Mouse (Mus musculus) urinary bladder, postnatal 10 days (tissue): Measurements from ENCODE around the gene Rrp12.

Source experiments
- DNase-seq: peaks from one replicate; pipeline ENCODE4 v3.0.0; 2022; ENCODE audit warnings: low spot score

The Rrp12 gene

DNA sequence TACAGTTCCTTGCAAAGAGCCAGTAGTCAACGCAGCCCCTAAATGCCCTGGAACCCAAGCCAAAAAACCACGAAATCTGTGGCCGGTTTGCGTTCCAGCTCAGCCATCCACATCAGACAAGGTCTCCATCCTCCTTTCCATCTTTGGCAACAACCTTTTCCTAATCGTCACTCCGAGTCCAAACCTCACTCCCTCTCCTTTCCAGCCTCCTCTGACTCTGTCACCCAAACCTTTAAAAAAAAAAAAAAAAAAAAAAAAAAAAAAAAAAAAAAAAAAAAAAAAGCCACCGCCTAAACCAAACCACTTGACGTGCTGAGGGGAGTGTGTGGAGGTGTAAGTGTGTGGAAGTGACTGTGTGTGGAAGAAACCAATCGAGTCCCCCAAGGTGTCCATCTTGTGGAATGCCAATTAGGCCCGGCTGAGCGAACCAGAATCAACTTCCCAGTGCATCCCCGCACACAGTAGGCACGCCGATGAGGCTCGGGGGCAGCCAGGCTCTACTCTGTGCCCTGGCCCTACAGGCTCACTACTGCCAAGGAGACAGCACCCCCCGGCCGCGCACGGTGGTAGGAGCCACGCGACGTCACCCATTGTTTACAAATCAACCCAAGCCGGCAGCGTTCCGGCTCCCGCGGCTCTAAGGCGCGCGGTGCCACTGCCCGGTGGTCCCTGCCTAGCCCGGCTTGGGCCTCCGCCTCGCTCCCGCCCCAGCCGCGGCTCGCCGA is 66.4 kb downstream of the Rrp12 start, which contains the start of gene Frat1:
Gene Frat1 (plus strand): TSS at position 590 of the 725 bp plus-strand sequence.
- DNase-seq: peak; percentile 22

GRCm38 (mm10) chr19:41828941-41829340 is 67.0 kb downstream of the Rrp12 start:
- no peak for DNase-seq

GRCm38 (mm10) chr19:41826529-41826928 is 69.4 kb downstream of the Rrp12 start:
- DNase-seq: no peak

DNA sequence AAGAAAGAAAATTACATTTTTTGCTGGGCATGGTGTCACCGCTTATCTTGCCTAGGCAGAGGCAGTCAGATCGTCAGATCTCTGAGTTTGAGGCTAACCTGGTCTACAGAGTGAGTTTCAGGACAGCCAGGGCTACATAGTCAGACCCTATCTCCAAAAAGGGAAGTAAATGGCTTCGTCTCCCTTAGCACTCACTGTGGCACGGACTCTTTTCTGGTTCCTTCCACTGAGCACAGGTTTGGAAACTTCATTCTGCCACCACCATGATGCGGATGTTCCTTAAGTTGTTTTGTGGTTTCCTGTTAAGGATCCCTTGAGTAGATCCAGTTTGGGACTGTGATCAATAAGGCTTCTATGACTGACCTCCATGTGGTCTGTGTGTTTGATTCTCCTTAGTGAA is 71.0 kb downstream of the Rrp12 start:
- no peak for DNase-seq

GRCm38 (mm10) chr19:41822589-41822988 is 73.4 kb downstream of the Rrp12 start:
- DNase-seq: no peak

DNA sequence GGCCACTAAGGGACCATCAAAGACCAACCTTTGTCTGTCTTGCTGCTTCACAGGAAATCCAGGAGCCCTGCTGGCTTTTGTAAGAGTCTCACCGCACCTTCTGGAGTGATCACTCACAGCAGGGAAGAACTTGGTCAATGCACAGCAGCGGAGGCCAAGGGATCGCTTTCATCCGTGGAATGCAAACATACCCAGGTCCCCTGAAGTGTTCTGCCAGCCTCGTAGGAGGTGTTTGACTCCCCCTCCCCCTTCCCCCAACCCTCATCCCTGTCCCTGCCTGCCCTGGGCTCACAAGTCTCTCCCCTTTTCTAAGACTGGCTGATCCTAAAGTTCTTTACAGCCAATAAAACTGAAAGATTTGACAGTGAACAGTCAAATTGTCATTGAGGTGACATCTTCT is 74.5 kb downstream of the Rrp12 start:
- no peak for DNase-seq

DNA sequence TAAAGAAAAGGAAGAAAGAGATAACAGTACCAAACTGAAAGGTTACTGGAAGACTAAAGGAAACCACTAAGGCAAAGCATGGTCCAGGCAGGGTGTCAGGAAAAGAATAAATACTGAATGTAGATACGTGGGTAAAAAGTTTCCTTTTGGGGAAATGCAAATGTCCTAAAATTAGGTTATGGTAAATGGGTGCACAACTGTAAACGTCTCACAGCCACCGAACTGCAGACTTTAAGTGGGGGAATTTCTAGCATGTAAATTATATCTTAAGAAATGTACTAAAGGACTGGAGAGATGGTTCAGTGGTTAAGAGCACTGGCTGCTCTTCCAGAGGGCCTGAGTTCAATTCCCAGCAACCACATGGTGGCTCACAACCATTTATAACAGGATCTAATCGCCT is 77.2 kb downstream of the Rrp12 start:
- DNase-seq: no peak

DNA sequence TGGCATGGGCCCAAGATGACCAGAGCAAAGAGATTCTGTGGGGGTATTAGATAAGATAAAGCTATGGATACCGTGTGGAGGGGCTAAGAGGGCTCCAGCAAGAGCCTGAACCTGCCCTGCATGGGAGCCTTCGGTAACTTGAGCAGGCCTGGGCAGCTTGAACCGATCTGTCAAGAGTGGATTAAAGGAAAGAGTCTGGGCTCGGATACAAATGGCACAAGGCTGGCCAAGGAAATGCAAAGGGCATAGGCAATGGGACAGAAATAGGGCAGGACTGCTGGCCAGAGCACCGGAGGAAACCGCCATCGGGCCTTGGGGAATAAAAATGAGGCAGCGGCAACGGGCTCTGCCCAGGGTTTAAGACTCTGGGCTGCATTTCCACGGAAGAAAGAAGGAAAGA is 78.6 kb downstream of the Rrp12 start:
- no peak for DNase-seq

- DNase-seq: no peak
Measured at GRCm38 (mm10) chr19:41816915-41817314, 79.1 kb downstream of the Rrp12 start.

- DNase-seq: no peak
Measured at GRCm38 (mm10) chr19:41816410-41816809, 79.6 kb downstream of the Rrp12 start.

DNA sequence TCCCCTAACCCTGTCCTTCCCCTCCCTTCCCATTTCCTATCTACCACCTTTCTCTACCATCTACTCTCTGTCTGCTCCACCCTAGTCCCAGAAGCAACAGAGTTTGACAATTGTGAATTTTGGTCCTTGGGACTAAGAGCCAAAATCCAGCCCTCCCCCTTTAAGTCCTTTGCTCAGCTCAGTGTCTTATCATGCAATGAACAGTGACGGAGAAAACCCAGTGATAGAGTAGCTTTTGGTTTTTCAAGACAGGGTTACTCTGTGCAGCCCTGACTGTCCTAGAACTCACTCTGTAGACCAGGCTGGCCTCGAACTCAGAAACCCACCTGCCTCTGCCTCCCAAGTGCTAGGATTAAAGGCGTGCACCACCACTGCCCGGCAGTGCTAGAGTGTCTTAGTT is 82.6 kb downstream of the Rrp12 start:
- DNase-seq: no peak
